Mouse (Mus musculus) T-helper 1 cell (primary cell): ENCODE data around the gene Rere.
"Not testable (repeated sequence)": the region's sequence is repeated elsewhere in the genome, so short reads cannot be mapped to it uniquely, and the experiment has no call there.

Experiments used
- in situ Hi-C: fragments of 300-600 bp; cut with MboI, MseI; formaldehyde crosslinking; loops from one replicate; pipeline ENCODE4 v1.15.1; 2025; ENCODE audit warnings: high pct_unique_total_duplicates

The Rere gene

DNA sequence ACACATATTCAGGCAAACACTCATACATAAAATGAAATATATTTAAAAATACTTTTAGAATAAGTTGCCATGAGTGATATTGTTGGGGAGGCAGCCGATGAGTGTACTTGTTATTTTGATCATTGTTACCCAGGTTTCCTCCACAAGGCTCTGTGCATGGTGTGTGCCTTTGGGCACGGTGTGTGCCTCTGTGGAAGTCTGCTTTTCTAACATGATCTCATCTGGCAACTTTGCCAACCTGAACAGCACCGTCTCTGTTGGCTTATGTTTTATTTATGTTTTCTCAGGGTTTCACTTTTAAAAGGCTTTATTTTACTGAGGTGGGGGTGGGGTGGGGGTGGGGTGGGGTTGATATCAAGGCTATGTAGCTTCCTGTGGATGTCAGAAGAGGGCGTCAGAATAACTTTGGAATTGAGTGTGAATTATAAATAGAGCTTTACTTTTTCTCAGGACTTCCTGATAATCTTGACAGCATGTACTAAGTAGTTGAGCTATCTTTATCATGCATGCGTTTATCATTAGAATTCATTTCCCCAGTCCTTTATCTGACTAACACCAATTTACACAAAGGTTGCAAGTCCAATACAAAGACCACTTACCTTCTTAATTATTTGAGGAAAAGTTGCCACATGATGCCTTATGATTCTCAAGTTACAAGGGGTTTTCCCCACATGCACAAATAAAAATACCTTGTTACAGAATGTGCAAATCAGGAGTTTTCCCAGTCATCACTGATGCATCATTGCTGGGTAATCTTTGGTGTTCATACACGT is 177.8 kb downstream of the Rere start:
- in situ Hi-C loops = no loop called here

DNA sequence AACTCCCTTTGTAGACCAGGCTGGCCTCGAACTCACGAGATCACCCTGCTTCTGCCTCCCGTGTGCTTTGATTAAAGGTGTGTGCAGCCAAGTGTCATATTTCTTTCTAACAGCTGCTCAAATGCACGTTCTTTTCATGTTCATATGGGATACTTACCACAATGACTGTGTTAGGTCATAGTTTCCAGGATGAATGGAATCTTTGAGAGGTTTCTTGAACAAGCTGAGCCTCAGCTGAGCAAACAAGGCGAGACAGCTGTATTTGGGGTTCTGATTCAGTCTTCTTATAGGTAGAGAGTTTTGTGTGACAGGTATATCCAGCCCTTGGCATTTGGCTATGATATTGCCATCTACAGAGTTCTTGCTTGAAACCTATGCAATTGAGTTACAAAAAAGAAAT is 179.0 kb downstream of the Rere start:
- in situ Hi-C loops = no loop called here

DNA sequence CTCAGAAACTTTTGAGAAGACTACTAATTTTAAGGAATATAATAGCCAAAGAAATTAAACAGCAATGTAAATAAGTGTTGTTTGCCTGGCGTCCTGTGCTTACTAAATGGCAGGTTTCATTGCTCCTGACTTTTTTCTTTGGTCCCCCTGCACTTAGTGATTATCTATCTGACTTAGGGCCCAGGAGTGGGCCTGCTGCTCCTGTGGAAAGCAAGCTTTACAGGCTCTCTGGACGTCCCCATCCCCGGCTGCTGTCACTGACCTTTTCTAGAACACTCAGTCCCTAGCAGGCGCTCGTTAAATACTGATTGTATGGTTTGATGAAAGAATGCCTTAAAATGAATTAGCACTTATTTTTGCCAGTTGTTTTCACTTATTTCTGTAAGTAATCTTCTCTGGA is 179.6 kb downstream of the Rere start:
- in situ Hi-C loops = no loop called here

DNA sequence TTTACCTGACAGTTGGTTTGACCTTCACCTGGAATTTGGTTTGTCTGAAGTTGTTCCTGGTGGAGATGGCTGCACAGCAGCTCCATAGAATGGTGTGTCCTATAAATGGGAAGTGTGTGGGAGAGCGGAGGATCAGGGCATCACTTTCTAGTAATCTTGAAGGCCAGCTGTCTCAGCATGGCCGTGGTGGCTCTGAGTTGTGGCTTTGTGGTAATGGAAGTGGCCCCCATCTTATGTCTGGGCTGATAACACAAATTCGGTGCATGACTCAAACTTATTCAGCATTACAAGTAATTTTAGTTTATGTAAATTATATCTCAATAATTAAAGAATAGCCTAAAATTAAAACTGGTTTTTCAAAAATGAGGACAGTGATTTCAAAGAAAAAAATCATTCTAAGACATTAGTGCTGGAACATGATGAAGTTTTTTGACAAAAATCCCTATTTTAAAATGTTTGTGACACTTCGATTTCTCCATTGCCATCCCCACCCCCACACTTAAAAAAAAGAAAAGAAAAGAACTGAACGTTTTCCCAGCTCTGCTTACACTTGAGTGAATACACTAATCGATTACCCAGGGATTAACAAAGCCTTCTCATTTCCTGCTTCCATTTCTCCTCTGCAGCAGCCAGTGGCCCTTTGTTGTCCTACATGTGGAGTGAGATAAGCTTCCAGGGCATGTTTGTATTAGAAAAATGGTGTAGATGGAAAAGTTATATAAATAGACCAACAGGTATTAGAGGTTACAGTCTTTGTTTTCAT is 180.2 kb downstream of the Rere start:
- in situ Hi-C loops = no loop called here

DNA sequence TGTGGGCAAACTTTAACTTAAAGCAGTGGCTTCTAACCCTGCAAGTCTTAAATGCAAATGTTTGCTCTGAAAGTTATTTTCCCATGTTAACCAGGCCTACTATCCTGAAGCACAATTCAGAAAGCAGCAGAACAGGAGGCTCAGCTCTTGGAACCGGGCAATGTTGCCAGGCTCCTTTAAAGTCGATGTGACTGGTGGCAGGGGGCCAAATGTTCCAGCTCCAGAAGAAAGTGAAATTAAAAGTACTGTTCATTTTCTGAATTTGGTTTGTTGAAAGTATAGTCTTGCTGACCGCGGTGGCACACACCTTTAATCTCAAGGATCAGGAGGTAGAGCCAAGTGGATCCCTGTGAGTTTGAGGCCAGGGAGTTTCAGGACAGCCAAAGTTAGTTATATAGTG is 180.9 kb downstream of the Rere start:
- in situ Hi-C loops = no loop called here

DNA sequence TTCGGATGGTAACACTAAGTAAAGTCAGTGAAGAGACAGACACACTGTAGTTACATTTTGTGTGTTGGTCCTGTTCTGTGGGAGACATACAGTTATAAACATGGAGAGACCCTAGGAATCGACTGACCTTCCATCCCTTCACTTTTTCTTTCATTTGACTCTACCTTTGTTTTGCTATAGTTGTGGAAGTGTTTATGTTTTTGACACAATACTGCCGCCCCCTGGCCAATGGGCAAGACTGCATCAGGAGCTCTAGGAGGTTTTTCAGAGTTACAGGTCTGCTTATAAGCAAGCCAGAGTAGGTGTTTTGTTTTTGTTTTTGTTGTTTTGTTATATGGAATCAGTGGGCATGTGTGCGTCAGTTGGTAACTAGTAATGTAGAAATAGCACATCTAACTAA is 184.3 kb downstream of the Rere start:
- in situ Hi-C loops = loop anchor here (5.0 kb wide), 1 partner anchor 118 kb away; no protein-coding TSS in a partner anchor

GRCm38 (mm10) chr4:150469274-150469673 is 187.8 kb downstream of the Rere start:
- in situ Hi-C loops = loop anchor here (5.0 kb wide), 1 partner anchor 122 kb away; no protein-coding TSS in a partner anchor

GRCm38 (mm10) chr4:150470674-150471328 is 189.4 kb downstream of the Rere start:
- in situ Hi-C loops = no loop called here

DNA sequence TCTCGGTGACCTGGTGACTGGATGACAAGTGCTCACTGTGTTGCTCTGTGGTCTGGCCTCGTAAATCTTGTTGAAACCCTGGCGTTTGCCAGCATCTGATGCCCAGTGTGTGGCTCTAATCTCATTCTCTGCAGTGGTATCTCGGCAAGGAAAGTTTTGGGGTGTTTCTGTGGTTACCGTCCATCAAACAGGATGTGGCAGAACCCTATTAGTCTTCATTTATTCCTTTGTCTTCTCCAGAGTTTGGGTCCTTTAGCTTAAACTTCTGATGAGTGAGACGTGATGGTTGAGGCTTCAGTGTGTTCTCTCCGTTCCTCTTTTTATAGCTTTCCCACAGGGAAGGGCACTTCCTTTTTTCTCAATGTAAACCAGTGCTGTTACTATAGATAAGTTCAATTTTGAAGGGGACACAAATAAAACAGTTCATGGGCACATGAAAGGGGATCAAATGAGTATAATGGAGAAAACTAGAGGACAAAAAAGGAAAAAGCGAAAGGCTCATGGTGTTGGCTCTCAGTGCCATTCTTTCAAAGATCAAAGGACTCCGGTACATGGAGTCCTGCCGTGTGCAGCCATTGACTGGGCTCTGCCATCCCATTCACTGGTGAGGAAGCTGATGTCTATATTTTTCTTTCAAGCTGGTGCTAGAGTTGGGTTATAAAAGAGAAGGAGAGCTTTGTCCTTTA is 191.4 kb downstream of the Rere start:
- in situ Hi-C loops = no loop called here

- in situ Hi-C loops = no loop called here
Measured at GRCm38 (mm10) chr4:150473437-150474070, 192.1 kb downstream of the Rere start.

DNA sequence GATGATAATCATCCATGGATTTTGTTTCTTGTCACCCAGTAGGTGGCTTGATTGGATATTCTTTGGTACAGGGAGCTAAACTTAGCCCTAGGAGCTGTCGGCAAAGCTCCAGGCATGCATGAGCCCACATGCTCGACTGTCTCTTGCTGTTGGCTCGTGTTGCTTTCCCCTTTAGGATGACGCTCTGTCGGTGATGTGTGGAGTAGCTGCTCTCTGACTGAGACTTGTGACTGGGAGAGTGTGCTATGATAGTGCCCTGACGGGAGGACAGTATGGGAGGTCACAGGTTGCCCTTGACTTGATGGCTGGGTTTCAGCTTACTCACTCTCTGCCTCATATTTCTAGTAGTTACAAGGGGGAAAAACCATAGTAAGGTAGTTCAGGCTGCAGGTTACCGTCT is 192.6 kb downstream of the Rere start:
- in situ Hi-C loops = no loop called here

GRCm38 (mm10) chr4:150476258-150476657 is 194.8 kb downstream of the Rere start:
- in situ Hi-C loops = no loop called here

GRCm38 (mm10) chr4:150478006-150478405 is 196.6 kb downstream of the Rere start:
- in situ Hi-C loops = no loop called here

GRCm38 (mm10) chr4:150483081-150483480 is 201.6 kb downstream of the Rere start:
- in situ Hi-C loops = not testable (repeated sequence)

GRCm38 (mm10) chr4:150486097-150486496 is 204.7 kb downstream of the Rere start:
- in situ Hi-C loops = no loop called here

- in situ Hi-C loops = no loop called here
Measured at GRCm38 (mm10) chr4:150487109-150487508, 205.7 kb downstream of the Rere start.

- in situ Hi-C loops = no loop called here
Measured at GRCm38 (mm10) chr4:150488096-150488748, 206.8 kb downstream of the Rere start.

- in situ Hi-C loops = no loop called here
Measured at GRCm38 (mm10) chr4:150488767-150489166, 207.3 kb downstream of the Rere start.

GRCm38 (mm10) chr4:150490050-150490449 is 208.6 kb downstream of the Rere start:
- in situ Hi-C loops = no loop called here

DNA sequence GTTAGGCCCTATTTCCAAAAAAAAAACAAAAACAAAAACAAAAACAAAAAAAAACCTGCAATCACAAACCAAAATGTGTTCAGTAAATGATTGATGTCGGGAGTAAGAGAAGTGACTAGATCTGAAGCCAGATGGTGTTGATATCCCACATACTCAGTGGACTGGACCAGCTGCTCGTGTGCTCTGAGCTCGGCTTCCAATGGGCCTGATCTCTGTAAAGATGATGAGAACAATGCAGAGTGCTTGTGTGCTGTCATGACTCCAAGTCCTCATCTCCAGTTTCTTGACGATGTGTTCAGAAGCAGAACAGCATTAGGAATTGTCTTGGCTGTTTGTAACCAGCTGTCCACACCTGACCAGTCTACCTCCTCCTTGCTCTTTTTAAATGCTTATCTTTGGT is 210.3 kb downstream of the Rere start:
- in situ Hi-C loops = no loop called here
